Mouse (Mus musculus) forebrain, embryonic 13.5 days (tissue): ENCODE measurements at regions not wholly inside any gene's neighbourhood (a gene's known extent, or its start where the extent isn't known, plus 50 kb on each side); places are given as distances from the start of the nearest gene placed in this dataset.

Source experiments
- ATAC-seq: fragments of 200-750 bp; cut with Nextera tagmentation; 2 replicates; pipeline ENCODE4 v1.8.0; 2017
- H3K27ac ChIP-seq: fragments of 300-500 bp; sonication (generic); 2 replicates; pipeline ENCODE4 v1.5.1; 2015; ENCODE audit warnings: inconsistent platforms, mild to moderate bottlenecking, moderate library complexity
- H3K27me3 ChIP-seq: fragments of 300-500 bp; sonication (generic); 2 replicates; pipeline ENCODE4 v1.6.1; 2015; ENCODE audit warnings: mild to moderate bottlenecking, inconsistent platforms
- H3K36me3 ChIP-seq: fragments of 300-500 bp; sonication (generic); 2 replicates; pipeline ENCODE4 v1.6.1; 2015; ENCODE audit warnings: mild to moderate bottlenecking, inconsistent platforms; ENCODE audit not compliant: poor library complexity, severe bottlenecking
- H3K4me1 ChIP-seq: fragments of 300-500 bp; sonication (generic); 2 replicates; pipeline ENCODE4 v1.6.1; 2015; ENCODE audit warnings: inconsistent platforms
- H3K4me2 ChIP-seq: fragments of 300-500 bp; sonication (generic); 2 replicates; pipeline ENCODE4 v1.6.1; 2015; ENCODE audit warnings: inconsistent platforms, mild to moderate bottlenecking, moderate library complexity
- H3K4me3 ChIP-seq: fragments of 300-500 bp; sonication (generic); 2 replicates; pipeline ENCODE4 v1.5.1; 2015; ENCODE audit warnings: mild to moderate bottlenecking, inconsistent platforms
- H3K9ac ChIP-seq: fragments of 300-500 bp; sonication (generic); 2 replicates; pipeline ENCODE4 v1.6.1; 2015; ENCODE audit warnings: mild to moderate bottlenecking, inconsistent platforms
- H3K9me3 ChIP-seq: fragments of 300-500 bp; sonication (generic); replicated peaks from 2 replicates; pipeline ENCODE4 v1.6.1; 2016; ENCODE audit warnings: inconsistent platforms
- WGBS: fragments of 180-500 bp; shearing (Covaris S2); methylation state at CpG from one replicate; pipeline ENCODE4 v1.1.7; 2015; 5-methylcytosine and 5-hydroxymethylcytosine counted together

DNA sequence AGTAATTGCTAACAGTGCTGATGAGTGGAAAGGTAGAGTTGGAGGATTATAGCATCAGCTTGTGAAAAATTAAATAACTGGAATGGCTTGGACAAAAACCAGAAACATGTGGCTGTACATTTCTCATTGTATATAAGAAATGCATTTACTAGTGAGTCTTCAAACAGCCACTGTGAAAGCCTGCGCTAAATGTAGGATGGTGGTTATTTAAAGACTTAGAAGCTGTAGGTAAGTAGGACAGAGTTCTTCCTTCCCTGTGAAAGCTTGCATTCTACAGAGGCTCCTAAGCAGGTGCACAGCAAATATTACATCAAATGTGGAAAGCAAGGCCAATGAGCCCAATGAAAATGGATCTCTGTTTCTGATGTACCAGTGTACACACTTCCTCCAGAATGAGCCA is 2999.5 kb upstream of the Gm6569 start:
- Histone ChIP-seq H3K4me1 (no peaks in the 10 kb centered on the region), H3K9me3 (no peaks in the 10 kb centered on the region), H3K27ac (no peak overlapping the region), H3K9ac (no peak overlapping the region), H3K36me3 (no peaks in the 10 kb centered on the region), H3K27me3 (no peaks in the 10 kb centered on the region), H3K4me3 (no peak overlapping the region), H3K4me2 (no peak overlapping the region)
- no peak for ATAC-seq
- 93% methylated on average over 1 of the region's 1 CpGs for WGBS

DNA sequence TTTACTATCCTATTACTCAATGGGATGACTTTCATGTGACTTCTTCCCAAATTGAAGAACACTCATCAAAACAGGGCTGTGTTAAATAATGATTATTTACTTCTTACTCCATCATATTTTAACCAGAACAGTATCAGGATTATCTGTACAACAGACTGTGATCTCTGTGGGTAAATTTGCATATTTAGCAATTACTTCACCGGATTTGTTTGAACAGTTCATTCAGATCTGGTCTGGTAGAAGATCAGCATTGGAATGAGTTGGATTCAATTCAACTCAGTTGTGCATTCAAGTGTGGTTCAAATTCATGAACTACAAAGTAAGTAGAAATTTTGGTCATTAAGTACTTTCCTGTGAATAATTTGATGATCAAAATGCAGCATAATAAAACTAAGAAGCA is 2991.8 kb upstream of the Gm6569 start:
- Histone ChIP-seq H3K9me3 (no peaks in the 10 kb centered on the region), H3K27me3 (no peaks in the 10 kb centered on the region), H3K4me2 (no peak overlapping the region), H3K36me3 (no peaks in the 10 kb centered on the region), H3K4me1 (no peaks in the 10 kb centered on the region), H3K9ac (no peak overlapping the region), H3K27ac (no peak overlapping the region), H3K4me3 (no peak overlapping the region)
- 48% methylated on average over 1 of the region's 1 CpGs for WGBS
- ATAC-seq, result peak; percentile 59; the same call in 1 of the 2 replicates

DNA sequence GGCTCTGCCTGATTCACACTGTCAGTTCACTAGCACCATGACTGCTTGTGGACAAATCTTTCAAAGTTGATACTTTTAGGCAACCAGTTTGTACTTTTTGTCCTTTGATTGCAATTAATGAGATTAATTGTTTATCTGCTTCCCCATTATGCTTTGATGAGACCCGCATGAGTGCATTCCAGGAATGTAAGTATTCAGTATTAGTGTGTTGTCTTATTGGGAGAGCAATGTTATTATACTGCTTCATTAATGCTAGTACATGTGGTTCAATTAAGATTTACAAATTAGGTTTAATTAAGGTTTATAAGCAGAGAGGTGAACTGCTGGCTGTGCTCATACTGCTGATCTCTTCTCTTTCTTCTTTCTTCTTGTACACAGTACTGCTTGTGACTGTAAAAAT is 2984.7 kb upstream of the Gm6569 start:
- ATAC-seq, result peak; percentile 55; the same call in 1 of the 2 replicates
- Histone ChIP-seq H3K4me3 (no peak overlapping the region), H3K4me2 (no peak overlapping the region), H3K4me1 (0 out of 2 replicates have a peak, but pooled peaks cover 3% of the 10 kb centered on the region), H3K27ac (no peak overlapping the region), H3K27me3 (no peaks in the 10 kb centered on the region), H3K36me3 (no peaks in the 10 kb centered on the region), H3K9me3 (no peaks in the 10 kb centered on the region), H3K9ac (no peak overlapping the region)
- 56% methylated on average over 1 of the region's 1 CpGs for WGBS

DNA sequence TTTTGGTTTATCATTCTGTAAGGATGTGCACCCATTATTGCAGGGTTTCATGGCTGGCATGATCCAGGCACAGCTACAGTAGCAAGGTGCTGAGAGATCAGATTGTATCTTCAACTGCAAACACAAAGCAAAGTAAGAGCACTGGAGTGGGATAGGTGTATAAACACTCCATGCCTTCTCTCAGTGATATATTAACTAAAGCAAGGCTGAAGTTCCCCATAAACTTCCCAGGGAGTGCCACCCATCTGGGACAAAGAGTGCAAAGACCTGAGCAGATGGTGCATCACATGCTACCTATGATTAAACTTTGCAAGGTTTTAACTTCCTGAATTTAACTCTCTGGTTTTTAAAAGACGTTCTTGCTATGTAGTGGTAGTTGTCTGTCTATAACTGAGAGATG is 2983.9 kb upstream of the Gm6569 start:
- H3K9me3 ChIP-seq, result no peaks in the 10 kb centered on the region
- H3K4me1 ChIP-seq, result 0 out of 2 replicates have a peak, but pooled peaks cover 3% of the 10 kb centered on the region
- WGBS, result 93% methylated on average over 1 of the region's 1 CpGs
- H3K4me3 ChIP-seq, result no peak overlapping the region
- H3K27me3 ChIP-seq, result no peaks in the 10 kb centered on the region
- H3K27ac ChIP-seq, result no peak overlapping the region
- H3K9ac ChIP-seq, result no peak overlapping the region
- no peaks in the 10 kb centered on the region for H3K36me3 ChIP-seq
- ATAC-seq, result no peak
- H3K4me2 ChIP-seq, result no peak overlapping the region
